Mouse (Mus musculus): Measurements from ENCODE around the gene S1pr5. TPM values are rescaled to one million over a fixed set of nuclear protein-coding genes. Genes with fewer than 3 reads are reported as not detected.
"Not testable (repeated sequence)": the region's sequence is repeated elsewhere in the genome, so short reads cannot be mapped to it uniquely, and the experiment has no call there.

The S1pr5 gene
- polyA plus RNA-seq, 1 experiment, result 3.6 TPM

GRCm38 (mm10) chr9:21213617-21214190 lies 34.5 kb downstream of the S1pr5 start:
- peaks cover 11% of the 10 kb centered on the region for H3K4me1 ChIP-seq (ENCODE audit: control insufficient read depth, insufficient read depth, insufficient read length, low read length)
- no peak overlapping the region for H3K4me3 ChIP-seq (ENCODE audit: insufficient read depth, low read depth, low read length)
- no peak overlapping the region for H3K27ac ChIP-seq (replicated peaks; ENCODE audit: low read depth, low read length)

- Histone ChIP-seq H3K27ac (replicated peaks; ENCODE audit: low read depth, low read length) (no peak overlapping the region), H3K4me1 (ENCODE audit: control insufficient read depth, insufficient read depth, insufficient read length, low read length) (peaks cover 11% of the 10 kb centered on the region), H3K4me3 (ENCODE audit: insufficient read depth, low read depth, low read length) (no peak overlapping the region)
Observed at GRCm38 (mm10) chr9:21211624-21212023, 36.6 kb downstream of the S1pr5 start.

GRCm38 (mm10) chr9:21210821-21211220 lies 37.4 kb downstream of the S1pr5 start:
- Histone ChIP-seq H3K4me1 (ENCODE audit: control insufficient read depth, insufficient read depth, insufficient read length, low read length) (peaks cover 4% of the 10 kb centered on the region), H3K4me3 (ENCODE audit: insufficient read depth, low read depth, low read length) (no peak overlapping the region), H3K27ac (replicated peaks; ENCODE audit: low read depth, low read length) (no peak overlapping the region)

GRCm38 (mm10) chr9:21208626-21209025 lies 39.6 kb downstream of the S1pr5 start:
- no peaks in the 10 kb centered on the region for H3K4me1 ChIP-seq (ENCODE audit: control insufficient read depth, insufficient read depth, insufficient read length, low read length)
- no peak overlapping the region for H3K27ac ChIP-seq (replicated peaks; ENCODE audit: low read depth, low read length)
- no peak overlapping the region for H3K4me3 ChIP-seq (ENCODE audit: insufficient read depth, low read depth, low read length)

- Histone ChIP-seq H3K27ac (replicated peaks; ENCODE audit: low read depth, low read length) (no peak overlapping the region), H3K4me1 (ENCODE audit: control insufficient read depth, insufficient read depth, insufficient read length, low read length) (no peaks in the 10 kb centered on the region), H3K4me3 (ENCODE audit: insufficient read depth, low read depth, low read length) (no peak overlapping the region)
Observed at GRCm38 (mm10) chr9:21206848-21207247, 41.4 kb downstream of the S1pr5 start.

- Histone ChIP-seq H3K4me1 (ENCODE audit: control insufficient read depth, insufficient read depth, insufficient read length, low read length) (no peaks in the 10 kb centered on the region), H3K27ac (replicated peaks; ENCODE audit: low read depth, low read length) (no peak overlapping the region), H3K4me3 (ENCODE audit: insufficient read depth, low read depth, low read length) (no peak overlapping the region)
Observed at GRCm38 (mm10) chr9:21204528-21205272, 43.5 kb downstream of the S1pr5 start.

GRCm38 (mm10) chr9:21204156-21204527 lies 44.1 kb downstream of the S1pr5 start:
- Histone ChIP-seq H3K4me3 (ENCODE audit: insufficient read depth, low read depth, low read length) (no peak overlapping the region), H3K4me1 (ENCODE audit: control insufficient read depth, insufficient read depth, insufficient read length, low read length) (no peaks in the 10 kb centered on the region), H3K27ac (replicated peaks; ENCODE audit: low read depth, low read length) (no peak overlapping the region)

- Histone ChIP-seq H3K27ac (replicated peaks; ENCODE audit: low read depth, low read length) (no peak overlapping the region), H3K4me1 (ENCODE audit: control insufficient read depth, insufficient read depth, insufficient read length, low read length) (no peaks in the 10 kb centered on the region), H3K4me3 (ENCODE audit: insufficient read depth, low read depth, low read length) (no peak overlapping the region)
Observed at GRCm38 (mm10) chr9:21198960-21199359, 49.3 kb downstream of the S1pr5 start.

GRCm38 (mm10) chr9:21197981-21198380 lies 50.3 kb downstream of the S1pr5 start:
- Histone ChIP-seq H3K27ac (replicated peaks; ENCODE audit: low read depth, low read length) (no peak overlapping the region), H3K4me1 (ENCODE audit: control insufficient read depth, insufficient read depth, insufficient read length, low read length) (no peaks in the 10 kb centered on the region), H3K4me3 (ENCODE audit: insufficient read depth, low read depth, low read length) (no peak overlapping the region)

- H3K4me1 ChIP-seq (ENCODE audit: control insufficient read depth, insufficient read depth, insufficient read length, low read length), result no peaks in the 10 kb centered on the region
- H3K27ac ChIP-seq (replicated peaks; ENCODE audit: low read depth, low read length), result no peak overlapping the region
- no peak overlapping the region for H3K4me3 ChIP-seq (ENCODE audit: insufficient read depth, low read depth, low read length)
Observed at GRCm38 (mm10) chr9:21196521-21197433, 51.5 kb downstream of the S1pr5 start.

- H3K4me3 ChIP-seq (ENCODE audit: insufficient read depth, low read depth, low read length); H3K4me1 ChIP-seq (ENCODE audit: control insufficient read depth, insufficient read depth, insufficient read length, low read length); H3K27ac ChIP-seq (replicated peaks; ENCODE audit: low read depth, low read length): not testable (repeated sequence)
Observed at GRCm38 (mm10) chr9:21195736-21196505, 52.3 kb downstream of the S1pr5 start.

GRCm38 (mm10) chr9:21194787-21195493 lies 53.3 kb downstream of the S1pr5 start:
- no peaks in the 10 kb centered on the region for H3K4me1 ChIP-seq (ENCODE audit: control insufficient read depth, insufficient read depth, insufficient read length, low read length)
- no peak overlapping the region for H3K27ac ChIP-seq (replicated peaks; ENCODE audit: low read depth, low read length)
- H3K4me3 ChIP-seq (ENCODE audit: insufficient read depth, low read depth, low read length), result no peak overlapping the region

- Histone ChIP-seq H3K4me1 (ENCODE audit: control insufficient read depth, insufficient read depth, insufficient read length, low read length) (no peaks in the 10 kb centered on the region), H3K27ac (replicated peaks; ENCODE audit: low read depth, low read length) (no peak overlapping the region), H3K4me3 (ENCODE audit: insufficient read depth, low read depth, low read length) (no peak overlapping the region)
Observed at GRCm38 (mm10) chr9:21193786-21194185, 54.5 kb downstream of the S1pr5 start.
